Mouse (Mus musculus) embryo, embryonic 11 days (tissue): Measurements from ENCODE around the gene Coro2a.
"Not testable (repeated sequence)": the region's sequence is repeated elsewhere in the genome, so short reads cannot be mapped to it uniquely, and the experiment has no call there.

Experiments
- DNase-seq: peaks from one replicate; pipeline ENCODE4 v3.0.0-alpha.2; 2015

Coro2a gene

GRCm38 (mm10) chr4:46611181-46611580 is 9.2 kb upstream of the Coro2a start:
- DNase-seq = peak; percentile 79

GRCm38 (mm10) chr4:46607601-46608000 is 5.6 kb upstream of the Coro2a start:
- no peak for DNase-seq

DNA sequence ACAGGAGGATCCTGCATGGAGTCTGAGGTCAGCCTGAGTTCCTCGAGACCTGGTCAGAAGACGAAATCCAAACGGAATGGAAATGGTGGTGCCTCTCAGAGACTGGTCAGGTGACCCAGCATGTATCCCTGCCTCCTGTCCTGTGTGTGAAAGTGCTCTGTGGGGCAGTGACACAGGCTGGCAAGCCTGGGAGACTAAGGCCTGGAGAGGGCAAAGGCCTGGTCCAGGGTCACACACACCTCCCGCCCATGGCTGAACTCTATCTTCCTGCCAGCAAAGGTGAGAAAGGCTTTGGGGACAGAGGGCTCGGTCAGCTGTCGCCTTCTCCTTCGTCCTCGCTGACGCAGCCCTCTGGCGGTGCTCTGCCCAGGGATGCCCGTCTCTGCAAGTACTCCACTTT is 3.4 kb upstream of the Coro2a start:
- no peak for DNase-seq

DNA sequence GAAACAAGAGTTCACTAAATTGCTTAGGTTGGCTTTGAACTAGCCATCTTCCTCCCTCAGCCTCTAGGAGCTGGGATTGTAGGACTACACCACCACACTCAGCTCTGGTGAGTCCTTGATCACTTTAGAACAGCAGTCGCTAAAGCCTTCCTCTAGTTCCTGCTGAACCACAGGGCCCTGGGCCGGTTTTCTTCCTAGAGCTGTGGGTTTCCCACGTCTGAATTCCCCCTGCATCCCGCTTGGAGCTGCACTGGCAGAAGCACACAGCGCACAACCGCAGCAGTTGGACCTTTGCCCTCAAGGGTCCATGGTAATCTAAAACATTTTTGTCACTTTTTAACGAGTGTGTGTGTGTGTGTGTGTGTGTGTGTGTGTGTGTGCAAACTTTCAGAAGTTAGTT is 702 bp upstream of the Coro2a start:
- DNase-seq = no peak

- DNase-seq = peak; percentile 49
Observed at GRCm38 (mm10) chr4:46601258-46601843, 651 bp downstream of the Coro2a start.

DNA sequence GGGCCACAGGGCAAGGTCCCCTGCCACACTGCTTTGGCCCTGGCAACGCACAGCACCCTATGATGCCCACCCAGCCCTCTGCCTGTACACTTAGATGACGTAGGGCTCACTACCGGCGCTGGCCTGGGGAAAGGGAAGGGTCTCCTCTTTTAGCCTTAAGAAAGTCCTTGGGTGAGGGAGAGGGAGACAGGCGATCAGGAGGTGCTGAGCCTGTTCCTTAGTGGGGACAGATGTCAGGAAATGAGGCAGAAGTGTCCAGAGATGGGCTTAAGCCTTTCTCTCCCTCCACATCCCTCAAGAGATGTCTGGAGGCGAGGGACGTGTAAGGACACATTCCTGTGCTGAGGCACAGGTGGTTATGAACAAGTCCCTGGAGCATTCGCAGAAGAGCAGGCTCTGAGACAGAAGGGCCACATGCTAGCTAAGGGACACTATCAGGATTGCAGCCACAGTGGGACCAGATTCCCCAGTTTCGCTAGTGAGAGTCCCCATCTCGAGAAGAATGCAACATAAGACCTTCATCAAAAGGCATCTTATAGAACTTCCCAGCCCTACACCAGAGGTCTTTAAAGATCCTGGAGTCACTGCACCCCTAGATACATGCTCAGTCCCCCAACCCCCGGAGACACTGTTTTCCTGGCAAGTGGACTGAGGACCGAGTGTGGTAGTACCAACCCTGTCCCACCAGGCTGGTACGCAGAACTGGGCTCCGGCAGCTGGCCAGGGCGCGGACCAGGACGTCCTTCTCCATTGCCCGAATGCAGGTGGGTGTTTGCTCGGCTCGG is 1.3 kb downstream of the Coro2a start:
- no peak for DNase-seq

DNA sequence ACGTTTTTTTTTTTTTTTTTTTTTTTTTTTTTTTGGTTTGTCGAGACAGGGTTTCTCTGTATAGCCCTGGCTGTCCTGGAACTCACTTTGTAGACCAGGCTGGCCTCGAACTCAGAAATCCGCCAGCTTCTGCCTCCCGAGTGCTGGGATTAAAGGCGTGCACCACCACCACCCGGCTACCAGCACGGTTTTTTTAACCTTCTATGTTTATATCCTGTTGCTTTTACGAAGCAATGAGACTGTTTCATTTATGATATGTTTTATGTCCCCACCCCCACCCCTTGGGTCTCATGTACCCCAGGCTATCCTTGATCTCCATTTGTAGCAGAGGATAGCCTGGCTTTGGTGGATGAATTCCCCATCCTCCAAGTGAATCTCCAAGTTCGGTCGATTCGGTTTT is 2.4 kb downstream of the Coro2a start:
- not testable (repeated sequence) for DNase-seq

GRCm38 (mm10) chr4:46598981-46599380 is 3.0 kb downstream of the Coro2a start:
- no peak for DNase-seq

DNA sequence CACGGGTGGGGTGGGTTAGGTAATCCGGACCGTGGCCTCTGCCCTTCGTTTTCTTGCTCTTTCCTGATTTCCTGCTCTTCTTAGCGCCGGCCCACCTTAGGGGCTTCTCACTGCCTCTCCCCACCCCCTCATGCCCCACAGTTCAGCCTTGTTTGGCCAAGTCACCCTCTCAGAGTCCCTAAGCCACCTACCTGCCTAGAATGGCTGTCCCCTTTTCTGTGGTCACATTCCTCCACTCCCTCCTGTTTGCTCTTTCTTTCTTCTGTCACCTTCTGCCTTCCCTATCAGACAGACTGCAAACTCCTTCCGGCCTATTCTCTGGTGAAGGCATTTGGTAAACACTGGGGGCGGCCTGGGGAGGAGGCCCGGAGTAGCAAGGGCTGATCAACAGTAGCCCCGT is 3.9 kb downstream of the Coro2a start:
- DNase-seq = no peak

GRCm38 (mm10) chr4:46597286-46597961 is 4.6 kb downstream of the Coro2a start:
- no peak for DNase-seq

GRCm38 (mm10) chr4:46596398-46596797 is 5.6 kb downstream of the Coro2a start:
- no peak for DNase-seq

DNA sequence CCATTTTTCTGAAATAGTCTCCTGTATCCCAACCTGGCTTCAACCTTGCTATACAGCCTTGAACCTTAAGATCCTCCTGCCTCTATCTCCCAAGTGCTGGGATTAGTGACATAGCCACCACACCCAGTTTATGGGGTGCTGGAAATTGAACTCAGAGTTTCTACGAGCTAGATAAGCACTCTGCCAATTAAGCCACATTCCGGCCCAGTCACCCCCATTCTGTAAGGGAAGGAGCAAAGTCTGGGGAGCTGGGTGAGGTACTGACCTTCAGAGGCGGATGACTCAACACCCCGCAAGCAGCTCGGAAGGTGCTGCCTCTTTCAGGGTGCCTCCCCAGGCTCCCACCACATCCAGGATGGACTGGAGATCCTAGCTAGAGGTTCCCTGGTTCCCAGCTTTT is 7.9 kb downstream of the Coro2a start:
- no peak for DNase-seq

- no peak for DNase-seq
Observed at GRCm38 (mm10) chr4:46593472-46593871, 8.5 kb downstream of the Coro2a start.

DNA sequence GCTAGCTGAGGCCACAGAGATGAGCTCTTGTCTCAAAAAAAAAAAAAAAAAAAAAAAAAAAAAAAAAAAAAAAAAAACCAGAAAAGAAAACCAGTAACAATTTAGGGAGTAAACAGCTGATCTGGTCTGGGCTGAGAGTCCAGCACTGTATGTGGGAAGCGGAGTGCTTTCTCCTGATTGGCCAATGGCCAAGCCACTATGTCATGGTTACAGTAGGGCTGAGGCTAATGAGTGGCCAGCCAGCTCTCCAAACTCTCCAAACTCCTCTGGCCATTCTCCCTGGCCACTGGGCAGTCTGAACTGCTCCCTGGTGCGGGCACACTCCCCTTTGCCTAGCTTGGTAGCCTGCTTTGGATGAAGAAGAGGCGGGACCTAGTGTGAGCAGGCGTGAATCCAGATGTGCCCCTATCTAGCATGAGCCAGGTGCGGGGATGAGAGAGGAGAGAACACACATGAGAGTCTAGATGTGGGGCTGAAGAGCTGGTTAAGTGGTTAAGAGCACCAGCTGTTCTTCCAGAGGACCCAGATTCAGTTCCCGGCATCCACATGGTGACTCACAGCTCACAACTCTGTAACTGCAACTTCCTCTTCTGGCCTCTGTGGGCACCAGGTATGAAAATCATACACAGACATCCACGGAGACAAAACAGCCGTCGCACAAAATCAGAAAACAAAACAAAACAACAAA is 10.0 kb downstream of the Coro2a start:
- no peak for DNase-seq

DNA sequence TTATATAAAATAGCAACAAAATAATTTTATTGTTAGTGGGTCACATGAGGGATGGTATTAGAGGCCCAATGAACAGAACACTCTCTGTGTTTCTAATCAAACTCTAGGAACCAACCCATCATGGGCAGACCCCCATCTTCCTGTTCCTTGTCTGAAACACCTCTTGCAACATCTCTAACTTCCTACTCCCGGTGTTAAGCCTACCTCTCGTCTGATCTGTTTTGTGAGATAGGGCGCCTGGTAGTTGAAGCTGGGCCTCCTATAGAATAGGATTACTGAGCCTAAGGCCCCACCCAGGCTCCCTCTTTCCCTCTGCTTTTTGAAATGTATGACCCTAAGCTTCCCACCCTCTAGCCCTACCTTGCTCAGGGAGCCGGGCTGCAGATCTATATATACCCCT is 11.2 kb downstream of the Coro2a start:
- DNase-seq = no peak

- no peak for DNase-seq
Observed at GRCm38 (mm10) chr4:46589946-46590684, 11.9 kb downstream of the Coro2a start.

DNA sequence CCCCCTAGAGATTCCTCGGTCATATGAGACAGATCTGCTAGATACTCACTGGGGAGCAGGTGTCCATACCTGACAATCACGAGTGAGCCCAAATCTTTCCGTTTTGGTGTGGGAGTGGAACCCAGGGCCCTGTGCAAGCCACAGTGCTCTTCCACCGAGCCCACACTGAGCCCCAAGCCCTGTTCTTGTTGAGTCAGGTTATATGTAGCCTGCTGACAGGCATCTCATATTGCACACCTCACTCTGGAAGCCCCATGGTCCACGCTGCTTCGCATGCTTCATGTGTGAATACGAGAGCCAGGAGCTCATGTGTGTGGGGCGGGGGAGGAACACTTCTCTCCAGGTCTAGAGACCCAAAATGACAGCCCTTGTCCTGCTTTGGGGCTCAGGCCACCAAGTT is 12.9 kb downstream of the Coro2a start:
- no peak for DNase-seq

- DNase-seq = no peak
Observed at GRCm38 (mm10) chr4:46586473-46586872, 15.5 kb downstream of the Coro2a start.

- DNase-seq = no peak
Observed at GRCm38 (mm10) chr4:46585811-46586190, 16.2 kb downstream of the Coro2a start.

DNA sequence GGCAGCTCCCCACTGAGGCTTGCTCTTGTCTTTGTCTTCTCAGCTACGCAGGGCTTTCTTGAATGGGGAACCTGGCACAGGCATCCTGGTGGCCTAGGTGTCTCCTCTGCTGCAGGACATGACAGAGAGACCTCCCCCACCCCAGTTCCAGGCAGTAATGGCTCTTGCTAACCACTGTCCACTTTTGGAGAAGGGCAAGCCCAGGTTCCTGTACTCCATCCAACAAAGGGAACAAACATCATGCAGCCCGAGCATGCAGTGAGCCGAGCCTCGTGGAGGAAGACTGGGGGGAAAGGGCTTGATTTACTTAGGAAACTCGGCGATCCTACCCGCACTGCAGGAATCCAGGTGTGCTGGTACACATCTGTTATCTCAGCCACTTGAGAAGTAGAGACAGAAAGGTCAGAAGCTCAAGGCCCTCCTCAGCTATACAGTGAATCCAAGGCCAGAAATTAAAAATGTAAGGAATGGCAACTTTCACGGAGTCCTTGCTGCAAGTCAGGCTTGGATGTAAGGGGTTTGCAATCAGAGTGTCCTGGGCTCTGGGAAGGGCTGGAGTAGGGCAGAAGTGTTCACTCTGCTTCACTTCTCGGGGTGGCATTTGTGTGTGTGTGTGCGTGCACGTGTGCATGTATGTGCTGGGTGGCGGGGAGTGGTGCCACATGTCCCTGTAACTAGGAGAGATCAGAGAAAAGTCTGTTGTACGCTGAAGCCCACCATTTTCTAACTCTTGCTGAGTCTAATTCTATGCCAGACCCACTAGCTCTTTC is 16.8 kb downstream of the Coro2a start:
- no peak for DNase-seq

DNA sequence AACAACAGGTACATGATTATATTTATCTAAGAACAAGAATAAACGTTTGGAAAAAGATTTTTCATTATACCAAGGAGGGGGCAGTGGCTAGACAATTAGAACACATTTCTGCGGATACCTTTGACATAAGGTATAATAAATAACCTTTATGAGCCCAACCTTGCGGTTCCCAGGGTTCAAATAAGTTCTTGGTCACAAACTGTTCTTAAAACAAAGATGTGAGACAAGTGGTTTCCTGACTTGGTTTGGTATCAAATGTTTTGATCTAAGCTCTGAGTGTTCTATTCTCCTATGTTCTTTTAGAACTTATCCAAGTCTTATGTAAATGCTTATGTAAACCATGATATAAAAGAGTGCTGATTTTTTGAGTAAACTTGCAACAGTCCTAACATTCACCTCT is 17.5 kb downstream of the Coro2a start:
- DNase-seq = not testable (repeated sequence)

DNA sequence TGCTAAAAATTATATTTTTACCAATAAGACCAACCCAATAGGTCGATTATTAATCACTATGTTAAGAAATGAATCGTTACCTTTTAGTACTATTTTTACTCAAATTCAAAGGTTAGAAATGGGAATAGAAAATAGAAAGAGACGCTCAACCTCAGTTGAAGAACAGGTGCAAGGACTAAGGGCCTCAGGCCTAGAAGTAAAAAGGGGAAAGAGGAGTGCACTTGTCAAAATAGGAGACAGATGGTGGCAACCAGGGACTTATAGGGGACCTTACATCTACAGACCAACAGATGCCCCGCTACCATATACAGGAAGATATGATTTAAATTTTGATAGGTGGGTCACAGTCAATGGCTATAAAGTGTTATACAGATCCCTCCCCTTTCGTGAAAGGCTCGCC is 17.9 kb downstream of the Coro2a start:
- not testable (repeated sequence) for DNase-seq
